Mouse (Mus musculus): ENCODE measurements at regions not wholly inside any gene's neighbourhood (a gene's known extent, or its start where the extent isn't known, plus 50 kb on each side); places are given as distances from the start of the nearest gene placed in this dataset.

DNA sequence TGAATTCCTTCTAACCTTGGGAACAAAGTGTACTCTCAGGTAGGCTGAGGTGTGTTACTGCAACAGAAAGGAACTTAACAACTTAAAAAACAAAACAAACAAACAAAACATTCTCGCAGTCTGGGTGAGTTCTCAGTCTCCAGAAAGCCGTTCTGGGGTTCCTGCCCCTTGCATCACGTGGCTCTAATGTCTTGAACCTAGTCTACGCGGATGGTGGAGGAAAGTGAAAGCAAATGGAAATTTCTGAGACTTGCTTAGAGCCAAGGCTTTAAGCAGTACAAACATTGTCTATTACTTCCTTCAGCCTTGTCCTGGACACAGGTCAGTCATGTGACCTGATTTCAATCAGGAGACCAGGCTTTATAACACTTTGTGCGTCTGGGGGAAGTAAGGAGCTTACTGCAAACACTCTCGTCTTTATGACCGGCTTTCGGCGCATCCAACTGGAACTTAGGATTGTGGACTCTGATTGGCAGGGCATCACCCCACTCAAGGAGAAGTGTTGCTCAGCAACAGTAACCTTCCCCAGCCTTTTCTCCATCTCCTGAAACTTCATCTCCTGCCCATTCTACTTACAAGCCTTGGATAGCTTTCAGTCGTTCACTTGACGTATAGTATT is 125.9 kb upstream of the Gnao1 start:
- no peak overlapping the region for H3K4me3 ChIP-seq (replicated peaks; ENCODE audit: extremely low read depth, low read depth, low read length)
- no peak for TF ChIP-seq CTCF (IDR thresholded peaks at IDR 0.05; ENCODE audit: insufficient read depth, low read length)
- TF ChIP-seq POLR2A (IDR thresholded peaks at IDR 0.05; ENCODE audit: borderline replicate concordance, extremely low read depth, low read depth, low read length): no peak
- no peaks in the 10 kb centered on the region for H3K4me1 ChIP-seq (ENCODE audit: control insufficient read depth, insufficient read depth, low read length)
- 69% methylated on average over 12 of the region's 12 CpGs for WGBS
- DNase-seq: no peak

GRCm38 (mm10) chr8:93684392-93684791 is 125.4 kb upstream of the Gnao1 start:
- H3K4me1 ChIP-seq (ENCODE audit: control insufficient read depth, insufficient read depth, low read length): no peaks in the 10 kb centered on the region
- 86% methylated on average over 6 of the region's 6 CpGs for WGBS
- no peak for DNase-seq
- TF ChIP-seq CTCF (IDR thresholded peaks at IDR 0.05; ENCODE audit: insufficient read depth, low read length): no peak
- H3K4me3 ChIP-seq (replicated peaks; ENCODE audit: extremely low read depth, low read depth, low read length): no peak overlapping the region

DNA sequence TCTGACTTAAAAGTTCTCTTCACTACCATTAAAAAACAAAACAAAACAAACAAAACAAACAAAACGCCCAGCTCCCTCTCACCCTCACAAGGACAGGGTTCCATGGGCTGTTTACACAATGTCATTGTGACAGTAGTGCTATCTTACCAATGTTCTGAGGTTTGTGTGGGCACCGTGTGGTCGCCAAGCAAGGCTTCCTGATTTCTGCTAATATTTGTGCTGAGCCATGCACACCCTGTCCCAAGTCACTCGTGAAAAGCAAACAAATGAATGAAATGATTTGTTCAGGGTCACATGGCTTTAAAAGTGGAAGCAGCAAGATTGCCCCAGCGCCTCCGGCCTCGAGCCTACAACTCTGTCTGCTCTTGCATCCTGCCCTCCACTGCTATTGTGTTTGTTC is 120.9 kb upstream of the Gnao1 start:
- Histone ChIP-seq H3K4me3 (replicated peaks; ENCODE audit: extremely low read depth, low read depth, low read length) (no peak overlapping the region), H3K4me1 (ENCODE audit: control insufficient read depth, insufficient read depth, low read length) (no peaks in the 10 kb centered on the region)
- 27% methylated on average over 7 of the region's 7 CpGs for WGBS
- DNase-seq: no peak
- TF ChIP-seq POLR2A (IDR thresholded peaks at IDR 0.05; ENCODE audit: borderline replicate concordance, extremely low read depth, low read depth, low read length): no peak
- no peak for TF ChIP-seq CTCF (IDR thresholded peaks at IDR 0.05; ENCODE audit: insufficient read depth, low read length)

GRCm38 (mm10) chr8:93689832-93690471 is 119.8 kb upstream of the Gnao1 start:
- WGBS: 75% methylated on average over 4 of the region's 4 CpGs
- no peak for DNase-seq
- TF ChIP-seq POLR2A (IDR thresholded peaks at IDR 0.05; ENCODE audit: borderline replicate concordance, extremely low read depth, low read depth, low read length) (no peak), CTCF (IDR thresholded peaks at IDR 0.05; ENCODE audit: insufficient read depth, low read length) (no peak)
- no peak overlapping the region for H3K4me3 ChIP-seq (replicated peaks; ENCODE audit: extremely low read depth, low read depth, low read length)
- no peaks in the 10 kb centered on the region for H3K4me1 ChIP-seq (ENCODE audit: control insufficient read depth, insufficient read depth, low read length)

- no peak for DNase-seq
- no peak overlapping the region for H3K4me3 ChIP-seq (replicated peaks; ENCODE audit: extremely low read depth, low read depth, low read length)
- H3K4me1 ChIP-seq (ENCODE audit: control insufficient read depth, insufficient read depth, low read length): no peaks in the 10 kb centered on the region
- WGBS: 97% methylated on average over 2 of the region's 2 CpGs
- TF ChIP-seq POLR2A (IDR thresholded peaks at IDR 0.05; ENCODE audit: borderline replicate concordance, extremely low read depth, low read depth, low read length) (no peak), CTCF (IDR thresholded peaks at IDR 0.05; ENCODE audit: insufficient read depth, low read length) (no peak)
Observed at GRCm38 (mm10) chr8:93691375-93691774, 118.4 kb upstream of the Gnao1 start.

GRCm38 (mm10) chr8:93691826-93692225 is 117.9 kb upstream of the Gnao1 start:
- Histone ChIP-seq H3K4me1 (ENCODE audit: control insufficient read depth, insufficient read depth, low read length) (no peaks in the 10 kb centered on the region), H3K4me3 (replicated peaks; ENCODE audit: extremely low read depth, low read depth, low read length) (no peak overlapping the region)
- no peak for DNase-seq
- no peak for TF ChIP-seq POLR2A (IDR thresholded peaks at IDR 0.05; ENCODE audit: borderline replicate concordance, extremely low read depth, low read depth, low read length)
- no peak for TF ChIP-seq CTCF (IDR thresholded peaks at IDR 0.05; ENCODE audit: insufficient read depth, low read length)
- WGBS: 53% methylated on average over 2 of the region's 2 CpGs

DNA sequence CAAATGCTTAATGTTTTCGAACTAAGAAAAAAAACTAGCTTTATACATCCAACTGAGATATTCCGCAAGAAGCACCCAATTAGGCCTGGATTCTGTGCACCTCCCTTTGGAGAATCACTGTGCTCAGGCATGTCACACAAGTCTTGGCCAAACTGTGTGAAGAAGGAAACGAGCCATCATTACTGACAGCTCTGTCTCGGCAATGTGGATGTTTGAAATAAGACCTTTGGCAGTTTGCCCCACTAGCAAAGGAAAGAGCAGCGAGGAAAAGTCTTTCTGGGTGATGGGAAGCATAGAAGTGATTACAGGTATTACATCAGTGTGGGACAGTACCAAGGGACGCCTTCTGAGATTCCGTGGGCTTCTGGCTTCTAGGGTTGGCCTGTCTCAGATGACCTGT is 112.6 kb upstream of the Gnao1 start:
- WGBS: 44% methylated on average over 7 of the region's 7 CpGs
- no peak overlapping the region for H3K4me3 ChIP-seq (replicated peaks; ENCODE audit: extremely low read depth, low read depth, low read length)
- TF ChIP-seq CTCF (IDR thresholded peaks at IDR 0.05; ENCODE audit: insufficient read depth, low read length) (no peak), POLR2A (IDR thresholded peaks at IDR 0.05; ENCODE audit: borderline replicate concordance, extremely low read depth, low read depth, low read length) (no peak)

DNA sequence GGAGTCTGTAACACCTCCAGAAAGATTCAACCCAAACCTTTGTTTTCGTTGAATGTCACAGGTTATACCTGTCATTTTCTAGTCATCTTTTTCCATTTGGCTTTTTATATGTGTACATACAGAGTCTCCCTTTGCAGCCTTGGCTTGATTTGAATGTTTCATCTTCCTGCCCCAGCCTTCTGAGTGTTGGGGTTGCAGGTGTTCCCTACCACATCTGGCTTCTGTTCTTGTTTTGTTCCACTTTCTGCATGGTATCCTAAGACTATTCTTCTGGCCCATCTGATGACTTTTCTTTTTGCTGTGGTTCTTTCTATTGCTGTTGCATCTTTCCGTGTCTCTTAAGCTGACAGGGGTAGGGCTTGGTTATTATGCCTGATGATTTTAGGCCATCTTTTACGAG is 111.3 kb upstream of the Gnao1 start:
- TF ChIP-seq POLR2A (IDR thresholded peaks at IDR 0.05; ENCODE audit: borderline replicate concordance, extremely low read depth, low read depth, low read length) (no peak), CTCF (IDR thresholded peaks at IDR 0.05; ENCODE audit: insufficient read depth, low read length) (no peak)
- 83% methylated on average over 3 of the region's 3 CpGs for whole genome bisulfite sequencing
- H3K4me3 ChIP-seq (replicated peaks; ENCODE audit: extremely low read depth, low read depth, low read length): no peak overlapping the region

More for the DNA sequence above, 112.6 kb upstream of the Gnao1 start:
- H3K4me1 ChIP-seq (ENCODE audit: control insufficient read depth, insufficient read depth, low read length): no peaks in the 10 kb centered on the region
- DNase-seq: no peak

DNA sequence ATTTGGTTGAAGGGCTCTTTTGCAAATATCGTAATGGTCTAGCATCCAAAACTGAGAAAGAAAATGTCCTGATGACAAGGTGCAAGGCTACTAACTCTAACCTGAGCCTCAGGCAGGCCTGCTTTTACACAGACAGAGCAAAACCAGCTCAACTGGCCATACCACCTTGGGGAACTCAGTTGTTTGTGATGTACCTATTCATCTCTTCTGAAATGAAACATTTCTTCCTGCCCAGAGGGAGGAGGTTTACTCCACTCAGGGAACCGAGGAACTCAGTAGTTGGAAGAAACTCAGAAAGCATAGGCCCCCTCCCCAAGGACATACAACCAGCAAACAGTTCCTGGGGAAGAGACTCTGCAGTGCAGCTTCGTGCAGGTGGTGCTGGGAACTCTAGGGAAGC is 108.4 kb upstream of the Gnao1 start:
- no peaks in the 10 kb centered on the region for H3K4me1 ChIP-seq (ENCODE audit: control insufficient read depth, insufficient read depth, low read length)
- TF ChIP-seq CTCF (IDR thresholded peaks at IDR 0.05; ENCODE audit: insufficient read depth, low read length) (no peak), POLR2A (IDR thresholded peaks at IDR 0.05; ENCODE audit: borderline replicate concordance, extremely low read depth, low read depth, low read length) (no peak)
- no peak overlapping the region for H3K4me3 ChIP-seq (replicated peaks; ENCODE audit: extremely low read depth, low read depth, low read length)
- WGBS: 65% methylated on average over 3 of the region's 3 CpGs
- DNase-seq: no peak

More for the DNA sequence above, 111.3 kb upstream of the Gnao1 start:
- no peak for DNase-seq
- H3K4me1 ChIP-seq (ENCODE audit: control insufficient read depth, insufficient read depth, low read length): no peaks in the 10 kb centered on the region

DNA sequence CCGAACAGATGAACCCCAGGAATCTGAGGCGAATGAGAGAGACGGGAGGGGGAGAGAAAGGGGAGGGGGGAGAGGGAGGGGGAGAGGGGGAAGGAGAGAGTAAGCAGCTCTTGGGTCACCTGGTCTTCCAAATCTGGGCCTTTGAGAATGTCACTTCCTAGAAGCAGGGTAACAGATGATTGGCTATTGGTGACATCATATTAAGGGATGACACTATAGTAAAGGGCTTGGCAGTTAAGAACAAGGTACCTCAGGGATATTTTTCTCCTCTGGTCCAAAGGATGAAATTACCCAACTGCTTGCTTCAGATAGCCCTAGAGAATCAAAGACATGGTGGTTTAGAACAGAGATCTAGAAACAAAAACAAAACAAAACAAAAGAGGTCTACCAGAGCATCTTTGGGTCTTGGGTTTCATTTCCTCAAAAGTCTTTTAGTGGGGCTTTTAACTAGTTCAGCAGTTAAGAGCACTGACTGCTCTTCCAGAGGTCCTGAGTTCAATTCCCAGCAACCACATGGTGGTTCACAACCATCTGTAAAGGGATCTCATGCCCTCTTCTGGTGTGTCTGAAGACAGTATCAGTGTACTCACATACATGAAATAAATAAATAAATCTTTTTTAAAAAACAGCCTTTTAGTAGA is 97.6 kb upstream of the Gnao1 start:
- DNase-seq: no peak
- H3K4me3 ChIP-seq (replicated peaks; ENCODE audit: extremely low read depth, low read depth, low read length): no peak overlapping the region
- TF ChIP-seq POLR2A (IDR thresholded peaks at IDR 0.05; ENCODE audit: borderline replicate concordance, extremely low read depth, low read depth, low read length): no peak
- no peak for TF ChIP-seq CTCF (IDR thresholded peaks at IDR 0.05; ENCODE audit: insufficient read depth, low read length)
- 88% methylated on average over 3 of the region's 3 CpGs for WGBS
- H3K4me1 ChIP-seq (ENCODE audit: control insufficient read depth, insufficient read depth, low read length): no peaks in the 10 kb centered on the region
